ENCODE assay signal across 19 mouse cellular contexts in genomic region chr7:138867286-138867685, GRCm38 (mm10). TPM values are rescaled to one million over a fixed set of nuclear protein-coding genes. Genes with fewer than 3 reads are reported as not detected.
DNase-seq lines count a peak whose midpoint lies in the region; ATAC-seq and TF ChIP-seq lines count a peak whose summit lies in the region.
"Had no signal": no experiment of that assay in that cellular context is flagged by ENCODE, and none has a peak within 500 bp of the region (broad histone marks: within the 10 kb centered on the region; RNA-seq: fewer than 3 reads in every experiment).

No protein-coding gene starts in this region.

- 89% methylated on average over 6 of the region's 6 CpGs for WGBS in heart, embryonic 10.5 days
- WGBS in liver, embryonic 13.5 days (ENCODE audit: insufficient replicate concordance) = 59% methylated on average over 6 of the region's 6 CpGs
- 70% methylated on average over 6 of the region's 6 CpGs for WGBS in stomach, postnatal 0 days

- no peaks in the 10 kb centered on the region for H3K27me3 ChIP-seq in heart, embryonic 10.5 days (ENCODE audit: insufficient read depth, poor library complexity, severe bottlenecking)
- no peaks in the 10 kb centered on the region for H3K27me3 ChIP-seq in liver, embryonic 13.5 days
- H3K27me3 ChIP-seq in stomach, postnatal 0 days (ENCODE audit: control insufficient read depth, insufficient read depth, low read length) = no peaks in the 10 kb centered on the region
- H3K27me3 ChIP-seq: embryonic facial prominence, embryonic 13.5 days; heart, embryonic 13.5 days; kidney, embryonic 15.5 days had no signal

- peak; percentile 23; the same call in 1 of the 2 replicates for TF ChIP-seq CTCF in stomach, postnatal 0 days (IDR thresholded peaks at IDR 0.05; ENCODE audit: low read depth)

- no peak overlapping the region for H3K27ac ChIP-seq in heart, embryonic 10.5 days
- H3K27ac ChIP-seq in liver, embryonic 13.5 days = no peak overlapping the region
- no peak overlapping the region for H3K27ac ChIP-seq in stomach, postnatal 0 days (replicated peaks)
- H3K27ac ChIP-seq: embryonic facial prominence, embryonic 13.5 days; heart, embryonic 13.5 days; hindbrain, postnatal 0 days; kidney, embryonic 15.5 days had no signal

- no peak overlapping the region for H3K4me2 ChIP-seq in liver, embryonic 13.5 days
- H3K4me2 ChIP-seq in stomach, postnatal 0 days (replicated peaks; ENCODE audit: low read depth) = no peak overlapping the region
- H3K4me2 ChIP-seq: embryonic facial prominence, embryonic 13.5 days; heart, embryonic 13.5 days; kidney, embryonic 15.5 days had no signal

- H3K36me3 ChIP-seq in heart, embryonic 10.5 days = peaks cover 55% of the 10 kb centered on the region
- H3K36me3 ChIP-seq in liver, embryonic 13.5 days = peaks cover 34% of the 10 kb centered on the region
- H3K36me3 ChIP-seq in stomach, postnatal 0 days (ENCODE audit: control insufficient read depth, insufficient read depth, low read length) = peaks cover 6% of the 10 kb centered on the region

- peak; percentile 78 for DNase-seq in heart, adult 11 months
- no peak for DNase-seq in heart, embryonic 10.5 days (ENCODE audit: low spot score)
- DNase-seq in retina, adult 2 months (ENCODE audit: low read depth, low spot score) = peak; percentile 13
- no peak for DNase-seq in retina, embryonic 14.5 days (ENCODE audit: low spot score)
- no peak for DNase-seq in liver, embryonic 13.5 days
- DNase-seq in stomach, postnatal 0 days (ENCODE audit: low spot score) = no peak
- no peak for DNase-seq in c-Kit-positive CD71-positive TER-119-positive erythroid progenitor cells, embryonic 14.5 days (ENCODE audit: low spot score)
- DNase-seq: adrenal gland, adult 2 months; cerebellum, adult 11 months; cerebellum, postnatal 14 days; gastrocnemius, postnatal 36 days; heart, postnatal 4 days; lung, adult 2 months; thymus, postnatal 36 days had no signal

- H3K4me3 ChIP-seq in heart, embryonic 10.5 days = no peak overlapping the region
- no peak overlapping the region for H3K4me3 ChIP-seq in liver, embryonic 13.5 days (replicated peaks)
- no peak overlapping the region for H3K4me3 ChIP-seq in stomach, postnatal 0 days (ENCODE audit: low read depth, low read length)
- H3K4me3 ChIP-seq: embryonic facial prominence, embryonic 13.5 days; heart, embryonic 13.5 days; kidney, embryonic 15.5 days had no signal

- no peaks in the 10 kb centered on the region for H3K4me1 ChIP-seq in heart, embryonic 10.5 days
- peaks cover 9% of the 10 kb centered on the region; the same call in 1 of the 2 replicates for H3K4me1 ChIP-seq in liver, embryonic 13.5 days (replicated peaks)
- H3K4me1 ChIP-seq in stomach, postnatal 0 days (replicated peaks; ENCODE audit: control insufficient read depth, insufficient read depth) = no peaks in the 10 kb centered on the region
- H3K4me1 ChIP-seq: kidney, embryonic 15.5 days had no signal

- H3K9ac ChIP-seq in liver, embryonic 13.5 days = no peak overlapping the region
- H3K9ac ChIP-seq in stomach, postnatal 0 days (ENCODE audit: low read length) = no peak overlapping the region
- H3K9ac ChIP-seq: embryonic facial prominence, embryonic 13.5 days; heart, embryonic 13.5 days; kidney, embryonic 15.5 days had no signal

- H3K9me3 ChIP-seq in heart, embryonic 10.5 days = no peaks in the 10 kb centered on the region
- no peaks in the 10 kb centered on the region for H3K9me3 ChIP-seq in liver, embryonic 13.5 days (replicated peaks)
- H3K9me3 ChIP-seq in stomach, postnatal 0 days (ENCODE audit: control insufficient read depth, low read length) = no peaks in the 10 kb centered on the region
- H3K9me3 ChIP-seq: embryonic facial prominence, embryonic 13.5 days; heart, embryonic 13.5 days; kidney, embryonic 15.5 days had no signal

- TF ChIP-seq EP300 in stomach, postnatal 0 days (optimal IDR thresholded peaks at IDR 0.05) = no peak

- ATAC-seq in liver, embryonic 13.5 days (ENCODE audit: low read depth) = peak; percentile 34; the same call in 1 of the 2 replicates
- peak; percentile 69 for ATAC-seq in stomach, postnatal 0 days (ENCODE audit: low FRiP score, low TSS enrichment)
- ATAC-seq in inflammation-experienced regulatory T-cells, adult 6 months = no peak
- ATAC-seq: hindbrain, postnatal 0 days had no signal

RNA-seq across cellular contexts. Expression of gene Mapk1ip1, which starts 21.2 kb away (rescaled TPM):
- polyA plus RNA-seq in heart, embryonic 10.5 days (2016; fragmentation: Nextera tagmentation; extraction: Ambion mirVana) = 10.0 and 10.8 TPM in 2 replicates
- 3.3 and 3.8 TPM in 2 replicates for polyA plus RNA-seq in liver, embryonic 13.5 days (2015; fragmentation: Nextera tagmentation; extraction: Ambion mirVana)
- 9.4 and 10.0 TPM in 2 replicates for polyA plus RNA-seq in stomach, postnatal 0 days (2015; fragmentation: Nextera tagmentation; extraction: Ambion mirVana)
- polyA plus RNA-seq in inflammation-experienced regulatory T-cells, adult 6 months (2017; shearing (Covaris generic)) = 10 to 100 TPM in 2 of 3 experiments, 1 to 10 TPM in 1; 7.0 to 29.2 (median 24.1) TPM

RNA-seq across cellular contexts. Expression of gene Ppp2r2d, which starts 21.4 kb away (rescaled TPM):
- 36.7 and 46.2 TPM in 2 replicates for polyA plus RNA-seq in heart, embryonic 10.5 days (2016; fragmentation: Nextera tagmentation; extraction: Ambion mirVana)
- 18.0 and 18.3 TPM in 2 replicates for polyA plus RNA-seq in liver, embryonic 13.5 days (2015; fragmentation: Nextera tagmentation; extraction: Ambion mirVana)
- polyA plus RNA-seq in stomach, postnatal 0 days (2015; fragmentation: Nextera tagmentation; extraction: Ambion mirVana) = 25.4 and 27.8 TPM in 2 replicates
- 10 to 100 TPM; 15.2 to 17.5 (median 16.9) TPM for polyA plus RNA-seq in inflammation-experienced regulatory T-cells, adult 6 months (2017; shearing (Covaris generic))

RNA-seq across cellular contexts. Expression of gene Bnip3, which starts 42.0 kb away (rescaled TPM):
- polyA plus RNA-seq in heart, embryonic 10.5 days (2016; fragmentation: Nextera tagmentation; extraction: Ambion mirVana) = 273 and 300 TPM in 2 replicates
- polyA plus RNA-seq in liver, embryonic 13.5 days (2015; fragmentation: Nextera tagmentation; extraction: Ambion mirVana) = 51.3 and 56.6 TPM in 2 replicates
- 113 TPM in 2 replicates for polyA plus RNA-seq in stomach, postnatal 0 days (2015; fragmentation: Nextera tagmentation; extraction: Ambion mirVana)
- 10 to 100 TPM in 2 of 3 experiments, 1 to 10 TPM in 1; 3.2 to 17.6 (median 14.4) TPM for polyA plus RNA-seq in inflammation-experienced regulatory T-cells, adult 6 months (2017; shearing (Covaris generic))

Comparison
In these comparisons a context has a peak if more than half of its experiments do, and no peak if none do; other contexts are left out.
1. DNase-seq: peak in heart, adult 11 months (single experiment) and retina, adult 2 months (single experiment); none in heart, embryonic 10.5 days (single experiment), retina, embryonic 14.5 days (single experiment), liver, embryonic 13.5 days (single experiment), stomach, postnatal 0 days (single experiment) and c-Kit-positive CD71-positive TER-119-positive erythroid progenitor cells, embryonic 14.5 days (single experiment).